Mouse (Mus musculus): ENCODE data around the gene Lmo7. TPM values are rescaled to one million over a fixed set of nuclear protein-coding genes. Genes with fewer than 3 reads are reported as not detected.
A peak's percentile ranks its signal among the peaks of the same experiment; 100 is the strongest.

The Lmo7 gene
- polyA plus RNA-seq, 1 experiment from 2014 or later, result 4.4 TPM

GRCm38 (mm10) chr14:101771756-101772155 lies 42.0 kb downstream of the Lmo7 start:
- Histone ChIP-seq H3K4me1 (ENCODE audit: control insufficient read depth, insufficient read depth, low read length) (no peaks in the 10 kb centered on the region), H3K4me3 (ENCODE audit: low read depth, low read length) (no peak overlapping the region), H3K9me3 (replicated peaks; ENCODE audit: control insufficient read depth, low read length) (no peaks in the 10 kb centered on the region), H3K27me3 (replicated peaks; ENCODE audit: control insufficient read depth, insufficient read depth, low read length) (no peaks in the 10 kb centered on the region), H3K36me3 (ENCODE audit: control insufficient read depth, insufficient read depth, low read length) (no peaks in the 10 kb centered on the region), H3K4me2 (ENCODE audit: low read length) (no peak overlapping the region), H3K9ac (ENCODE audit: low read length) (no peak overlapping the region), H3K27ac (ENCODE audit: low read depth, low read length) (no peak overlapping the region)
- no peak for ATAC-seq
- 93% methylated on average over 6 of the region's 6 CpGs for WGBS
- DNase-seq (ENCODE audit: low spot score), result no peak

GRCm38 (mm10) chr14:101774631-101775030 lies 44.9 kb downstream of the Lmo7 start:
- Histone ChIP-seq H3K27me3 (replicated peaks; ENCODE audit: control insufficient read depth, insufficient read depth, low read length) (no peaks in the 10 kb centered on the region), H3K9ac (ENCODE audit: low read length) (no peak overlapping the region), H3K4me3 (ENCODE audit: low read depth, low read length) (no peak overlapping the region), H3K4me2 (ENCODE audit: low read length) (no peak overlapping the region), H3K27ac (ENCODE audit: low read depth, low read length) (no peak overlapping the region), H3K4me1 (ENCODE audit: control insufficient read depth, insufficient read depth, low read length) (no peaks in the 10 kb centered on the region), H3K9me3 (replicated peaks; ENCODE audit: control insufficient read depth, low read length) (no peaks in the 10 kb centered on the region), H3K36me3 (ENCODE audit: control insufficient read depth, insufficient read depth, low read length) (no peaks in the 10 kb centered on the region)
- WGBS, result 62% methylated on average over 4 of the region's 4 CpGs
- ATAC-seq, result no peak
- no peak for DNase-seq (ENCODE audit: low spot score)

- peak; percentile 58; the same call in 1 of the 2 replicates for ATAC-seq
- 11% methylated on average over 4 of the region's 4 CpGs for WGBS
- Histone ChIP-seq H3K27ac (ENCODE audit: low read depth, low read length) (no peak overlapping the region), H3K27me3 (replicated peaks; ENCODE audit: control insufficient read depth, insufficient read depth, low read length) (no peaks in the 10 kb centered on the region), H3K4me3 (ENCODE audit: low read depth, low read length) (no peak overlapping the region), H3K4me2 (ENCODE audit: low read length) (no peak overlapping the region), H3K36me3 (ENCODE audit: control insufficient read depth, insufficient read depth, low read length) (no peaks in the 10 kb centered on the region), H3K4me1 (ENCODE audit: control insufficient read depth, insufficient read depth, low read length) (no peaks in the 10 kb centered on the region), H3K9ac (ENCODE audit: low read length) (no peak overlapping the region), H3K9me3 (replicated peaks; ENCODE audit: control insufficient read depth, low read length) (no peaks in the 10 kb centered on the region)
- DNase-seq (ENCODE audit: low spot score), result peak; percentile 20
Measured at GRCm38 (mm10) chr14:101776296-101777128, 46.8 kb downstream of the Lmo7 start.

GRCm38 (mm10) chr14:101777129-101777493 lies 47.4 kb downstream of the Lmo7 start:
- Histone ChIP-seq H3K4me3 (ENCODE audit: low read depth, low read length) (no peak overlapping the region), H3K27me3 (replicated peaks; ENCODE audit: control insufficient read depth, insufficient read depth, low read length) (no peaks in the 10 kb centered on the region), H3K4me1 (ENCODE audit: control insufficient read depth, insufficient read depth, low read length) (no peaks in the 10 kb centered on the region), H3K36me3 (ENCODE audit: control insufficient read depth, insufficient read depth, low read length) (no peaks in the 10 kb centered on the region), H3K27ac (ENCODE audit: low read depth, low read length) (no peak overlapping the region), H3K9me3 (replicated peaks; ENCODE audit: control insufficient read depth, low read length) (no peaks in the 10 kb centered on the region), H3K9ac (ENCODE audit: low read length) (no peak overlapping the region), H3K4me2 (ENCODE audit: low read length) (no peak overlapping the region)
- ATAC-seq (0 out of 2 replicates have a peak, but pooled peaks have one; percentile 30), DNase-seq (ENCODE audit: low spot score) (no peak)
- WGBS, result 15% methylated on average over 3 of the region's 3 CpGs

- H3K9ac ChIP-seq (ENCODE audit: low read length), result no peak overlapping the region
- no peak overlapping the region for H3K4me3 ChIP-seq (ENCODE audit: low read depth, low read length)
- ATAC-seq, result no peak
- no peaks in the 10 kb centered on the region for H3K27me3 ChIP-seq (replicated peaks; ENCODE audit: control insufficient read depth, insufficient read depth, low read length)
- 97% methylated on average over 3 of the region's 3 CpGs for WGBS
- no peaks in the 10 kb centered on the region for H3K9me3 ChIP-seq (replicated peaks; ENCODE audit: control insufficient read depth, low read length)
- H3K36me3 ChIP-seq (ENCODE audit: control insufficient read depth, insufficient read depth, low read length), result no peaks in the 10 kb centered on the region
- H3K27ac ChIP-seq (ENCODE audit: low read depth, low read length), result no peak overlapping the region
- no peak for DNase-seq (ENCODE audit: low spot score)
- no peaks in the 10 kb centered on the region for H3K4me1 ChIP-seq (ENCODE audit: control insufficient read depth, insufficient read depth, low read length)
- no peak overlapping the region for H3K4me2 ChIP-seq (ENCODE audit: low read length)
Measured at GRCm38 (mm10) chr14:101778426-101778825, 48.7 kb downstream of the Lmo7 start.

- H3K4me2 ChIP-seq (ENCODE audit: low read length), result no peak overlapping the region
- H3K4me1 ChIP-seq (ENCODE audit: control insufficient read depth, insufficient read depth, low read length), result no peaks in the 10 kb centered on the region
- no peaks in the 10 kb centered on the region for H3K27me3 ChIP-seq (replicated peaks; ENCODE audit: control insufficient read depth, insufficient read depth, low read length)
- WGBS, result 90% methylated on average over 10 of the region's 10 CpGs
- no peak overlapping the region for H3K27ac ChIP-seq (ENCODE audit: low read depth, low read length)
- no peaks in the 10 kb centered on the region for H3K9me3 ChIP-seq (replicated peaks; ENCODE audit: control insufficient read depth, low read length)
- no peak overlapping the region for H3K4me3 ChIP-seq (ENCODE audit: low read depth, low read length)
- H3K9ac ChIP-seq (ENCODE audit: low read length), result no peak overlapping the region
- no peaks in the 10 kb centered on the region for H3K36me3 ChIP-seq (ENCODE audit: control insufficient read depth, insufficient read depth, low read length)
- ATAC-seq, result no peak
- no peak for DNase-seq (ENCODE audit: low spot score)
Measured at GRCm38 (mm10) chr14:101780016-101780415, 50.3 kb downstream of the Lmo7 start.

- ATAC-seq, result no peak
- Histone ChIP-seq H3K27me3 (replicated peaks; ENCODE audit: control insufficient read depth, insufficient read depth, low read length) (no peaks in the 10 kb centered on the region), H3K4me2 (ENCODE audit: low read length) (no peak overlapping the region), H3K9me3 (replicated peaks; ENCODE audit: control insufficient read depth, low read length) (no peaks in the 10 kb centered on the region), H3K27ac (ENCODE audit: low read depth, low read length) (no peak overlapping the region), H3K9ac (ENCODE audit: low read length) (no peak overlapping the region), H3K4me1 (ENCODE audit: control insufficient read depth, insufficient read depth, low read length) (no peaks in the 10 kb centered on the region), H3K36me3 (ENCODE audit: control insufficient read depth, insufficient read depth, low read length) (no peaks in the 10 kb centered on the region), H3K4me3 (ENCODE audit: low read depth, low read length) (no peak overlapping the region)
- DNase-seq (ENCODE audit: low spot score), result no peak
- 77% methylated on average over 11 of the region's 11 CpGs for WGBS
Measured at GRCm38 (mm10) chr14:101781219-101781618, 51.5 kb downstream of the Lmo7 start.

GRCm38 (mm10) chr14:101781943-101782510 lies 52.3 kb downstream of the Lmo7 start:
- H3K27me3 ChIP-seq (replicated peaks; ENCODE audit: control insufficient read depth, insufficient read depth, low read length), result no peaks in the 10 kb centered on the region
- no peaks in the 10 kb centered on the region for H3K36me3 ChIP-seq (ENCODE audit: control insufficient read depth, insufficient read depth, low read length)
- no peak overlapping the region for H3K4me3 ChIP-seq (ENCODE audit: low read depth, low read length)
- no peaks in the 10 kb centered on the region for H3K9me3 ChIP-seq (replicated peaks; ENCODE audit: control insufficient read depth, low read length)
- 29% methylated on average over 3 of the region's 3 CpGs for WGBS
- no peak overlapping the region for H3K27ac ChIP-seq (ENCODE audit: low read depth, low read length)
- DNase-seq (ENCODE audit: low spot score) (peak; percentile 63), ATAC-seq (peak; percentile 44; the same call in 1 of the 2 replicates)
- no peak overlapping the region for H3K4me2 ChIP-seq (ENCODE audit: low read length)
- H3K9ac ChIP-seq (ENCODE audit: low read length), result no peak overlapping the region
- no peaks in the 10 kb centered on the region for H3K4me1 ChIP-seq (ENCODE audit: control insufficient read depth, insufficient read depth, low read length)

- DNase-seq (ENCODE audit: low spot score) (no peak), ATAC-seq (no peak)
- no peaks in the 10 kb centered on the region for H3K36me3 ChIP-seq (ENCODE audit: control insufficient read depth, insufficient read depth, low read length)
Measured at GRCm38 (mm10) chr14:101784315-101784945, 54.7 kb downstream of the Lmo7 start.

More at GRCm38 (mm10) chr14:101784315-101784945, 54.7 kb downstream of the Lmo7 start:
- H3K27ac ChIP-seq (ENCODE audit: low read depth, low read length), result no peak overlapping the region
- 90% methylated on average over 3 of the region's 3 CpGs for WGBS
- H3K4me1 ChIP-seq (ENCODE audit: control insufficient read depth, insufficient read depth, low read length), result no peaks in the 10 kb centered on the region
- H3K4me2 ChIP-seq (ENCODE audit: low read length), result no peak overlapping the region
- H3K9ac ChIP-seq (ENCODE audit: low read length), result no peak overlapping the region
- H3K4me3 ChIP-seq (ENCODE audit: low read depth, low read length), result no peak overlapping the region
- H3K27me3 ChIP-seq (replicated peaks; ENCODE audit: control insufficient read depth, insufficient read depth, low read length), result no peaks in the 10 kb centered on the region
- no peaks in the 10 kb centered on the region for H3K9me3 ChIP-seq (replicated peaks; ENCODE audit: control insufficient read depth, low read length)

All from forebrain, embryonic 14.5 days (tissue).